Mouse (Mus musculus) cerebellum, adult (tissue): ENCODE data around the gene Gm13420.

Experiments
- ATAC-seq: cut with Nextera tagmentation; 2 replicates; pipeline ENCODE4 v1.9.2; 2017; ENCODE audit warnings: mild to moderate bottlenecking, moderate library complexity, mixed read lengths; ENCODE audit not compliant: insufficient number of reproducible peaks, low FRiP score, low TSS enrichment

The Gm13420 gene

DNA sequence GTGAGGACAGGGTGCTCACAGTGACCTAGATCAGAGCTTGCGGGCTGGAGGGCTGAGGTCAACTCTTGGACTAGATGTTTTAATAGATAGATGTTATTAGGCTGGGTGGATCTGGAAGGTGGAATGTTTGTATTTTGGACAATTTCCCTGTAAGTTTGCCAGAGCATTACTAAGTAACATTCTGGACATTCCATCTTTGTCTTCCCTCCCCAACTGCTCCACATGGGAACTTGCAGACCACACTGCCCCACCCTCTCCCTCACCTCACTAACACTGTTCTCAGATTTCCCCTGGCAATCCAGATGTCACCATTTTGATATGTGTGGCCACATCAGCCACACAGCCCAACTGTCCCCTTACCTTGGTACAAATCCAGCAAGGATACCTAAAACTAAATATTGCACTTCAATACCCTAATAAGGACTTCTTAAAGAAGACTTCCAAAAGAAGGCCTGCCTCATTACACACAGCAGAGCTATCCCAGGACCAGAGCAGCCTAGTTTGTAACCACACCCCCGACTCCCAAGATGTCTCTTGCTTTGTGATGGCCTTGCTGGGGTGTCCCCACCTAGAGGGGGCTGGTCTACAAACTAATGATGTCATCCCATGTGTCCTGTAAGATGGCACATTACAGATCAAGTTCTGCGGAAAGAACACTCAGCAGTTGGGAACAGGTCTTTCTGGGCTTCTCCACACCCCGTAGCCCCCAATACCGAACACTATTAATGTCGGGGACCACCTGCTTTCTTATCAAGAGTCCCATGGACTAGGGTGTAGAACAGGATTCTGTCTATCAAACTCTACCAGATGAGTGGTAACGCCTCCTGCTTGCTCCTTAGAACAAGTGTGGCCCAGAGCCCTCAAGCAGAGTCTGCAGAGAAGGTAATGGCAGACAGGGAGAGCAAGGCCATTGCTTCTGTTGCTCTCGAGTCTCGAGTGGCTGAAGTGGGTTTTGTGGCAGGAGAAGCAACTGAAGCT is 48.1 kb downstream of the Gm13420 start:
- no peak for ATAC-seq

GRCm38 (mm10) chr2:29702189-29702588 is 49.3 kb downstream of the Gm13420 start:
- no peak for ATAC-seq

GRCm38 (mm10) chr2:29701393-29701792 is 50.1 kb downstream of the Gm13420 start:
- ATAC-seq: no peak

GRCm38 (mm10) chr2:29700898-29701297 is 50.6 kb downstream of the Gm13420 start:
- ATAC-seq: no peak

DNA sequence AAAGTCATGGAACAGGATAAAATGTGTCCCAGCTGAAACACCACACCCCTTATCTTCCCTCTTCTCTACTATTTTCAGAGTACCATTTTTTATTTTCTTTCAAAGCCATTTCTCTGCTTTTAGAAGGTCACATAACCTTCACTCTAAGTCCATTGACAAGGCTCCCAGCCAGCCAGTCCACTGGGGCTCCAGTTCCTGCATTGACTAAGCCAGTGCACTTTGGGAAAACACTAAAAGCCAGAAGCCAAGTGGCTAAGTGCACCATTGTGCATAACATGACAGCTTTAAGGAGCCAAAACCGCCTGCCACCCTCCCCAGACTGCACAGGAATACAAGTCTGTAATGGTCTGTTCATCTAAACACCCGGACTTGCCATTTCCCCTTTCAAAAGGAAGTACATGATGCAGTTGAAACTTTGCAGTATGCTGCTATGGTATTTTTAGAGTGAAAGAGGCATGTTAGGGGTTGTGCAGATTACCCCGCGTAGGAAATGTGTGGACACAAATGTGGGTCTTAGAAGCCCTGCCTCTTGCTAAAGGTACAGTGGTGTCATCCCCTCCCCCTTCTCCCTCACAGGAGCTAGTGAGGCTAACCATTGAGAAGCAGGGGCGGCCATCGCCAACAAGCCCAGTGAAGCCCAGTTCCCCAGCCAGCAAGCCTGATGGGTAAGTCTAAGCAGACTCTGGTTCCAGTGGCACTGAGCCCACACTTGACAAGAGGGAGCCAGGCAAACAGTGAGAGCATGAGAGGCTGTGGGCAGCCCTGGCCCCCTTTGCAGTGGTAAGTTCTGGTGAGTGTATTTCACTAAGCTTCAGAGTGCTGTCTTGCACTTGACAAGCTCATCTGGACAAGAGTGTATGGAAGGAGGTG is 52.8 kb downstream of the Gm13420 start:
- no peak for ATAC-seq

DNA sequence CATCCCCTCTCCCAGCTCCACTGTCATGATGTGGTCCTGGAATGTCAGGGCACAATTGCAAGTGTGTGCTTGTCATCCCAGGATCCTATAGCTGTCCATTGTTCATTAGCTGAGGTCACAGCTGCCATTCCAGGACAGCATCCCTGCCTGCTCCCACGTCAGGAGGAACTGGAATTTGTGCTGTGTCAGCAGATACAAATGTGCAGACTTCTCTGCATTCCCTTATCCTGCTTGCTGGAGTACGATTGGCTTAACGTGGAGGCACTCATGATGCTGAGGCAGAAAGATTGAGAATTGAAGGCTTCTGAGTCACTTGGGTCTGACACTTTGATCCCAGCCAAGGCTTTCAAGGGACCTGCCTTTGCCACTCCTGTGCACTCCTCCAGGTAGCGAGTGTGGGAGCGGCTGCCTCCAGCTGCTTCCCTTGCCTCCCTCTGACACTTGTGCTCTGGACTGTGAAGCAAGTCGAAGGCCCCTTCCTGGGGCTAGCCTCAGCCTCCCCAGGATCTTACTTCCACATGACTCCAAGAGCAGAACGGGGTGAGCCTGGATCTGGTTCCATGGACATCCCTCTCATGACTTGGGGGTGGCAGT is 55.2 kb downstream of the Gm13420 start:
- ATAC-seq: no peak
